Mouse (Mus musculus): ENCODE results near the gene Nlrp4c.
"Not testable (repeated sequence)": the region's sequence is repeated elsewhere in the genome, so short reads cannot be mapped to it uniquely, and the experiment has no call there.

The Nlrp4c gene

GRCm38 (mm10) chr7:6044861-6045260 lies at the start of gene Nlrp4c:
Nlrp4c (plus strand) TSS chr7:6045161.
- DNase-seq (ENCODE audit: low spot score): no peak

- no peak for DNase-seq (ENCODE audit: low spot score)
These were observed 34.1 kb upstream of the Nlrp4c start, which contains the start of gene Vmn1r65 for GRCm38 (mm10) chr7:6010910-6011309. Vmn1r65 (minus strand) TSS chr7:6011010.

GRCm38 (mm10) chr7:6119501-6119900 lies 74.5 kb downstream of the Nlrp4c start:
- DNase-seq (ENCODE audit: low spot score): no peak

- DNase-seq (ENCODE audit: low spot score): not testable (repeated sequence)
These were observed 75.1 kb downstream of the Nlrp4c start for GRCm38 (mm10) chr7:6120104-6120503.

GRCm38 (mm10) chr7:6121128-6121527 lies 76.2 kb downstream of the Nlrp4c start:
- DNase-seq (ENCODE audit: low spot score): not testable (repeated sequence)

GRCm38 (mm10) chr7:6126690-6127448 lies 81.9 kb downstream of the Nlrp4c start:
- DNase-seq (ENCODE audit: low spot score): peak; percentile 85

- no peak for DNase-seq (ENCODE audit: low spot score)
These were observed 85.4 kb downstream of the Nlrp4c start for GRCm38 (mm10) chr7:6130346-6130745.

- DNase-seq (ENCODE audit: low spot score): no peak
These were observed 87.7 kb downstream of the Nlrp4c start for GRCm38 (mm10) chr7:6132646-6133045.

- DNase-seq (ENCODE audit: low spot score): no peak
These were observed 91.5 kb downstream of the Nlrp4c start for GRCm38 (mm10) chr7:6136497-6136896.

GRCm38 (mm10) chr7:6139295-6139694 lies 94.3 kb downstream of the Nlrp4c start:
- DNase-seq (ENCODE audit: low spot score): no peak

- DNase-seq (ENCODE audit: low spot score): no peak
These were observed 99.1 kb downstream of the Nlrp4c start for GRCm38 (mm10) chr7:6143991-6144531.

GRCm38 (mm10) chr7:6145423-6146188 lies 100.6 kb downstream of the Nlrp4c start:
- no peak for DNase-seq (ENCODE audit: low spot score)

- no peak for DNase-seq (ENCODE audit: low spot score)
These were observed 101.4 kb downstream of the Nlrp4c start for GRCm38 (mm10) chr7:6146194-6146981.

GRCm38 (mm10) chr7:6146982-6147325 lies 102.0 kb downstream of the Nlrp4c start:
- no peak for DNase-seq (ENCODE audit: low spot score)

GRCm38 (mm10) chr7:6147688-6148087 lies 102.7 kb downstream of the Nlrp4c start:
- DNase-seq (ENCODE audit: low spot score): no peak

GRCm38 (mm10) chr7:6151266-6151665 lies 106.3 kb downstream of the Nlrp4c start:
- DNase-seq (ENCODE audit: low spot score): no peak

GRCm38 (mm10) chr7:6152036-6152435 lies 107.1 kb downstream of the Nlrp4c start:
- DNase-seq (ENCODE audit: low spot score): no peak

GRCm38 (mm10) chr7:6153131-6153530 lies 108.2 kb downstream of the Nlrp4c start:
- DNase-seq (ENCODE audit: low spot score): no peak

GRCm38 (mm10) chr7:6154164-6154563 lies 109.2 kb downstream of the Nlrp4c start:
- no peak for DNase-seq (ENCODE audit: low spot score)

All from urinary bladder, postnatal 14 days (tissue).